Mouse (Mus musculus): ENCODE data around the gene Myo1g. TPM values are rescaled to one million over a fixed set of nuclear protein-coding genes. Genes with fewer than 3 reads are reported as not detected.
"Not testable (repeated sequence)": the region's sequence is repeated elsewhere in the genome, so short reads cannot be mapped to it uniquely, and the experiment has no call there.

Gene Myo1g
- total RNA-seq, 2 experiments from 2014 or later = 20.8 TPM

DNA sequence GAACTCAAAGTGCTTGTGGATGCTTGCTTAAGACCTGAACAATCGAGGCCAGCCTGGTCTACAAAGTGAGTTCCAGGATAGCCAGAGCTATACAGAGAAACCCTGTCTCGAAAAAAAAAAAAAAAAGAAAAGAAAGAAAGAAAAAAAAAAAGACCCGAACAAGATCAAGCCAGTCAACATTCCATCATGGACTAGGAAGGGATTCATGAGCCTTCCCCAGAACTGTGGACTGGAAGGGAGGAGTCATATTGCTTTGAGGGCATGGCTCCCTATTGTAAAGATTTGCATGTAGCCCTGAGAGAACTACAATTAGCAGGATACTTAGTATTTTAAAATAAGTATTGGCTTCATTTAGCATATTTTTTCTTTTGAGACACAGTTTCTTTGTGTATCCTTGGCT, 23.9 kb upstream of the Myo1g start:
- ATAC-seq (replicated peaks; ENCODE audit: low FRiP score, poor library complexity, severe bottlenecking) = no peak

DNA sequence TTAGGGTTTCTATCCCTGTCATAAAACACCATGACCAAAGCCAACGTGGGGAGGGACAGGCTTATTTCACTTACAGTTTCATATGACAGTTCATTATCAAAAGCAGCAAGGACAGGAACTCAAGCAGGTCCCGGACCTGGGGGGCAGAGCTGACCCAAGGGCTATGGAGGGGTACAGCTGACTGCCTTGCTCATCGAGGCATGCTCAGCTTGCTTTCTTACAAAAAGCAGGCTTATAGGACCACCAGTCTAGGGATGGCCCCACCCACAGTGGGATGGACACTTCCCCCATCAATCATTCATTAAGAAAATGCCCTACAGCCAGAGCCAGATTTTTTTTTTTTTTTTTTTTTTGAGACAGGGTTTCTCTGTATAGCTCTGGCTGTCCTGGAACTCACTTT, 10.0 kb upstream of the Myo1g start:
- ATAC-seq (replicated peaks; ENCODE audit: low FRiP score, poor library complexity, severe bottlenecking) = no peak

DNA sequence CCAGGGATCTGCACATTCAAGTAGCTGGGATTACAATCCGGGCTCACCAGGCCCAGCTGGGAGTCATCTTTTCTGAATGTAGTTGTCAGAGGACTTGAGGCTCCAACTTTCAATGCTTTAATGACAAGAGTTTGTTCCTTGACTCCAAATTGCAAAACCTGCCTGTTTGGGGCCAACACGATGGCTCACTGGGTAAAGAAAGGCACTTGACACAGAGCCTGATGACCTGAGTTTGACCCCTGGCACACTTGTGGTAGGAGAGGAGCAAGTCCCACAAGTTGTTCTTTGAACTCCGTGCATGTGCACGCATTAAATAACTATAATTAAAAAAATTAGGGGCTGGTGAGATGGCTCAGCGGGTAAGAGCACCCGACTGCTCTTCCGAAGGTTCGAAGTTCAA, 9.2 kb upstream of the Myo1g start:
- ATAC-seq (replicated peaks; ENCODE audit: low FRiP score, poor library complexity, severe bottlenecking) = no peak

DNA sequence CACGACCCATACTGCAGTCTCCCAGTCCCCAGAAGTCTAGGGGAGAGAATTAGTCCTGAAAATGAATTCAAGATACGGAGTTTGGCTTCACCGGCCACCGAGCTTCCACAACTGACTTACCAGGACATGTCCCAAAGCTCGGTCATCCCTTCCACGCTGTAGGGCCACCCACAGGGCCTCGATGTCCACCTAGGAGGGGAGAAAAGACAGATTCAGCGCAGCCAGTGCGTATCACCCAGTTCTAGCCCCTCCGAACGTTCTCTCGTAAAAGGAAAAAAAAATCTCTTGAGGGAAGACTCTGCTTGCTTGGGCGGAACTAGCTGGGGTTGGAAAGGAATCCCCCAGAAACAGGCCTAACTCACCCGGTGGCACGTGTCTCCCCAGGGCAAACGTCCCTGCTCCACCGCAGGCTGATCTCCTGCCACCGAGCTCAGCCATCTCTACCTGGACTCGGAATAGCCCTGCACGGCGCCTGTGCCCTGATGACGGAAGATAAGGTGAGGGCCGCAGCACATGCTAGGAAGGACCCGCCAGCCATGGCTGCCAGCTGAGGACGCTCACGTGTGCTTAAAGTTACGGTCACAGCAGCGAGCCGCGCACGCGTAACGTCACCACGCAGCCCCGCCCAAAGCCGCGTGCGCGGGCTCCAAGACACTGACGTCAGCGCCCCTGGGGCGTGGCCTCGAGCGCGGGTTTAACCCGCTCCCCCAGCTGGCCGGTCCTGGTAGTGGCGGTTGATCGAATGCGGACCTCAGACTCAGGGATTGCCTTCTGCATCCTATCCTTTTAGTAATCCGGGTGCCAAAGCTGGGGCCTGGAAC, 7.6 kb upstream of the Myo1g start:
- ATAC-seq (replicated peaks; ENCODE audit: low FRiP score, poor library complexity, severe bottlenecking) = peak; percentile 99

DNA sequence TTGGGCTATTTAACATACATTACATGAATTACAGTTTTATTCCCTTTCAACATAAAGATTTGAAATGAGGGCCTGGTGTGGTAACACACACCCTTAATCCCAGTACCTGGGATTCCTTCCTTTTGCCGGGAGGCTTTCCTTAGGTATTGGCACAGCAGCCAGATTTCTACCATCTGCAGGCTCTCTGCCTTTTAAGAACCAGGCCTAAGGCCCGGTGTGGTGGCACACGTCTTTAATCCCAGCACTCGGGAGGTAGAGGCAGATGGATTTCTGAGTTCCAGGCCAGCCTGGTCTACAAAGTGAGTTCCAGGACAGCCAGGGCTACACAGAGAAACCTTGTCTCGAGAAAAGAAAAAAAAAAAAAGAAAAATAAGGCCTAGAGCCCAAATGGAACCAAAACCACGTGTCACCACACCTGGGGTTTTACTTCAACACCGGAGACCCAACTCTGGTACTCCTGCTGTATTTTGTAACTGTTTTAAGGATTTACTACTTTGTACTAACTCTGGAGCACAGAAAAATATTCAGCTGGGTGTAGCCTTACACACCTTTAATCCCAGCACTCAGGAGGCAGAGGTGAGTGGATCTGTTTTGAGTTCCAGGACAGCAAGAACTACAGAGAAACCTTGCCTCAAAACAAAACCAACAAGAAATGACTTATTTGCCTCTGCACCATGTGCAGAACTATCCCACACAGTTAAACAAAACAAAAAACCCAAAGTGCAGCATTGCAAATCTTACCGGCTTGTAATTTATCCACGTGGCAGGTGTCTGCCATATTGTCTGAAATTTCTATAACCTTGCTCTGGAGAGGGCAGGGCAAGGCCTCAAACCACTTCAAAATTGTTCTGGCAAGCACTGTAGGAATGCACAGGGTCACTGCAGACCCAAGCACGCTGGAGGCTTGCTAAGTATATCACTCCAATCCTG, 6.8 kb upstream of the Myo1g start:
- ATAC-seq (replicated peaks; ENCODE audit: low FRiP score, poor library complexity, severe bottlenecking) = peak; percentile 8; the same call in 1 of the 2 replicates

DNA sequence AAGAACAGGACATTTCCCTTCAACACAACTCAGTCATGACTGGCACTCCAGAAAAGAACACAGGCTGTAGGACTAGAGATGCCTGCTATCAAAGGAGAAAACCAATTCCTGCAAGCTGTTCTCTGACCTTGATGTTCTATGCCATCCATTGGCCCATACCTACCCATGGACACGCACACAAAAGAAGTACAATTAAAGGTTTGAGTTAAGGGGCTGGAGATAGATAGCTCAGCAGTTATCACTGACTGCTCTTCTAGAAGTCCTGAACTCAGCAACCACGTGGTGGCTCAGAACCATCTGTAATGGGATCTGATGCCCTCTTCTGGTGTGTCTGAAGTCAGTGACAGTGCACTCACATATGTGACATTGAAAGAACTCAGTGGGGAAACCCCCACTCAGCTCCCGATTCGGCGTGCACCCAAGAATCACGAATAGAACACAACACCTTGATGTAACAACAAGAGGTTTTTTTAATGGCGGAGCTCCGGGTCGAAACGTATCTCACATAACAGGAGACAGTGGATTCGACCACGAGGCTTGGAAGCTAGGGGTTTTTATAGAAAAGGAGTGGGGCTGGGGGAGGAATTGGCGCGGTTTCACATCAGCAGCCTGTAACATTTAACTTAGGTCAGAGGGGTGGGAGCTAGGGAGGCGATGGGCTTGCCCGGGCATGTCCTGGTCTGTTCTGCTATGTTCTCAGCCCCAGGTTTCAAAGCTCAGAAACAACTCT, 5.9 kb upstream of the Myo1g start:
- ATAC-seq (replicated peaks; ENCODE audit: low FRiP score, poor library complexity, severe bottlenecking) = not testable (repeated sequence)

DNA sequence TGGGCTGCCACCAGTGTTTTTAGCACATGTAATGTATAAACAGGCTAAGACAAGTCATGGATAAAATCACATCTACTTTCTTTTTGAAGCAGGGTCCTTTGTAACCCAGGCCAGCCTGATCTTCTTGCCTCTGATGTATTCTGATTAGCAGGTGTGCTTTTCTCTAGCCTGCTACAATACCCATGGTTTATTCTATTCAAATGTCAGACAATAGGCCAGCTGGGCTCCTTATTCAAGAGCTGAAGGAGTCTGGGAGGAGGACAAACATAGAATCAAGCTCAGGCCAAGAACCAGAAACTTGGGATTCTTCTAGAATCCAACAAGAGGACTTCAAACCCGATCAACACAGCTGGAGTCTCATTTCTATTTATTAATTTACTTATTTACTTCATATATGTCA, 4.5 kb upstream of the Myo1g start:
- no peak for ATAC-seq (replicated peaks; ENCODE audit: low FRiP score, poor library complexity, severe bottlenecking)

DNA sequence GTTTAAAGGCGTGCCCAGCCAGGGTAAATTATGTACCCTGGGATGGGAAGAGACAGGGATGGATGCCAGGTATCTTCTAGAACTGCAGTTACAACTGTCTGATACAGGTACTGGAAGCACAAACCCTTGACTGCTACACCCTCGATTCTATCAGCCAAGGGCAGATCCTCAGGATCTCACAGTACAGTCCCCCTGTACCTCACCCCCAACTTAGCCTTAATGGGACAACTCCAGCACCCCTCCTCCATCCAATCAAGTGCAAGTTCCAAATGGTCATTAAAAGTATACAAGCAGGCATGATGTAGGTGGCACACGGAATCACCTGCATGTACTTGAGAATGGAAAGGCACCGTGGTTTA, 4.1 kb upstream of the Myo1g start:
- ATAC-seq (replicated peaks; ENCODE audit: low FRiP score, poor library complexity, severe bottlenecking) = no peak

DNA sequence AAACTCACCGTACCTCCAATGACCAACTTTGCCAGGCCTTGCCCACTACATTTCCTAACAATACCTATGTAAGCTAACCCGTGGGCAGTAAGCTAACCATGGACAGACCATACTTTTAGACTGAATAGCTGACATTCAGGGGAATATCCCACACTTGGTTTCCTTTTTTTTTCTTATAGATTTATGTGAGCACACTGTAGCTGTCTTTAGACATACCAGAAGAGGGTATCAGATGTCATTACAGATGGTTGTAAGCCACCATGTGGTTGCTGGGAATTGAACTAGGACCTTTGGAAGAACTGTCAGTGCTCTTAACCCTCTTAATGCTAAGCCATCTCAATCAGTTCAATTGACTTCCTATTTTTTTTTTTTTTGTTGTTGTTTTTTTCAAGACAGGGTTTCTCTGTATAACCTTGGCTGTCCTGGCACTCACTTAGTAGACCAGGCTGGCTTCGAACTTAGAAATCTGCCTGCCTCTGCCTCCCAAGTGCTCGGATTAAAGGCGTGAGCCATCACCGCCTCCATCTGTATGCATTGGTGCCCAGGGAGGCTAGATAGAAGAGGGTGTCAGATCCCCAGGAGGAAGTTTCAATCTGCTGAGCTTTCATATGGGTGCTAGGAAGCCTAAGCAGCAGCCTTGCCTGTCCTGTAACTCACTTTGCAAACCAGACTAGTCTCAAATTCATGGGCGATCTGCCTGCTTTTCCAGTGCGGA, 3.6 kb upstream of the Myo1g start:
- ATAC-seq (replicated peaks; ENCODE audit: low FRiP score, poor library complexity, severe bottlenecking) = no peak

DNA sequence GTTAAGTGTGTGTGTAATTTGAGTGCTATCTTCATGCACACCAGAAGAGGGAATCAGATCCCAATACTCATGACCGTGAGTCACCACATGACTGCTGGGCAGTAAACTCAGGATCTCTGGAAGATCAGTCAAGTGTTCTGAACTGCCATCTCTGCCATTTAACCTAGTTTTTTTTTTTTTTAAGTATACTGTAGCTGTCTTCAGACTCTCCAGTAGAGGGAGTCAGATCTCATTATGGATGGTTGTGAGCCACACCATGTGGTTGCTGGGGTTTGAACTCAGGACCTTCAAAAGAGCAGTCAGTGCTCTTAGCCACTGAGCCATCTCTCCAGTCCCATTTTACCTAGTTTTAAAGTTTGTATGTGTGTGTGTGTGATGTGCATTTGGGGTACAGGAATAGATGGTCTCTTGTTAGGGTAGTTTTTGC, 2.9 kb upstream of the Myo1g start:
- ATAC-seq (replicated peaks; ENCODE audit: low FRiP score, poor library complexity, severe bottlenecking) = no peak

DNA sequence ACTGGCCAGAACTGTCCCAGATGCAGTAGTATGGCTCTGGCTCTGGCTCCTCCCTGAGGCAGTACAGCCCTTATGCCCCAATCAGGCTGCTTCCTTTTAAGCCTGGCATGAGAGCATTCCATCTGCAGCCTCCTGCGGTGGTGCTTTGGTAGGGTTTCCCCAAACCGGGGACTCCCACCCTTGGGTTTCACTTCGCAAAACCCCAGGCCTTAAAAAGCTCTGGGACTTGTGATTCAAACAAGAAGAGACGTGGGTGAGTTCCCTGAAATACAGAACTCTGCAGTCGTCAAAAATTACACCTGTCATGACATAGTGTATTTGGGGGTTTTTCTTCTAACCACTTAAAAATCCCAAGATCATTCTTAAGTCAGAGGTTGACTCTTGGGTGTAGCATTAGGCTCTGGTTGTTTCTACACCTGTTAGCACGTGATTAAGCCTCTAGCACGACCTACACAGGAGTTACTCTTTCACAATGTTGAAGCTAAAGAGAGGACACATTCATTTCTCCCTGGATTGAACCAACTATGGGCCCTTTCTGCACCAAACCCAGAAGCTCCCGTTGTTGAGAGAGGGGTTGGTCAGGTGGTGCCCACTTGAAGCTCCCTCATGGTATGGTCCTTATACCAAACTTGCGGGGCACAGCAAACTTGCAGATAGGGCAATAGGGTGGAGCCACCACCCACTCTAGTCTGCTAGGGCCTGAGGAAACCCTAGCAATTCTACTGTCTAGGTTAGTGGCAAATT, 2.2 kb upstream of the Myo1g start:
- no peak for ATAC-seq (replicated peaks; ENCODE audit: low FRiP score, poor library complexity, severe bottlenecking)

DNA sequence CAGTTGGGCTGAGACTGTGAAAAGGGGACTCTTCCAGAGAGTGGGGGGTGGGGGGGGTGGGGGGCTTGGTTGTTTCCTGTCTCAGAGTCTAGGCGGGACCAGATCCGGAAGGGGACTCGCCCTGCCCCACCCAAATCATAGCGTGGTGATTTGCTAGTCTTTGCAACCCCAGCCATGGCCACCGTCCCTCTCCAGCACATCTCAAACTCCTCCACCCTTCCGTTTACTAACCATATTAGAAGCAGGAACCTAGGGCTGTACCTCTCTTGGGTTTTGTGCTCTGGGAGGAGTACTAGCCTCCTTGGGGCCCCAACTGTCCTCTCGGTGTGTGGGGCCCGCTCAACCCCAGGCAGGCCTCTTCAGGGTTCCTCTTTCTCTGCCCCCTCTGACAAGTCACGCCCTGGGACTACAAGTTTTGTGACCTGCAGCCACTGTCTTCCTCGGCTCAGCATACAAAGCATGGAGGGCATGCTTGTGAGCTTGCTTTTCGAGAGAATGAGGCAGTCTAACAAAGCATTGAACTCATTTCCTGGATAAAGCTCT, 1.2 kb downstream of the Myo1g start:
- ATAC-seq (replicated peaks; ENCODE audit: low FRiP score, poor library complexity, severe bottlenecking) = no peak

DNA sequence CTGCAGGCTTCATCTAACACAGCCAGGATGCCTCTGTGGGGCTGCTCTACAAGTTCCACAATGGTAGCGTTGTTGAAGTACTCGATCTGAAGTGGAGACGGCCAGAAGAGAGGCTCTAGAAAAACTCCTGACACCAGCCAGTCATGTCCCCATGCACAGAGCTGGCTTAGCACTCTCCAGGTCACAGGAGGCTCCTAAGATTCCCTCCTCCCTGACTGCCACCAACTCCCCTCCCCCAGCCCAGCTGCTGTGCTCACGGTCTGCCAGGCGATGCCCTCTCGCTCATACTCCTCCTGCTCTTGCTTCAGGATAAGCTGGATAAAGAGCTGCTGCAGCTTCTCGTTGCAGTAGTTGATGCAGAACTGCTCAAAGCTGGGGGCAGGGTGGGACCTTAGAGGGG, 5.9 kb downstream of the Myo1g start:
- no peak for ATAC-seq (replicated peaks; ENCODE audit: low FRiP score, poor library complexity, severe bottlenecking)

DNA sequence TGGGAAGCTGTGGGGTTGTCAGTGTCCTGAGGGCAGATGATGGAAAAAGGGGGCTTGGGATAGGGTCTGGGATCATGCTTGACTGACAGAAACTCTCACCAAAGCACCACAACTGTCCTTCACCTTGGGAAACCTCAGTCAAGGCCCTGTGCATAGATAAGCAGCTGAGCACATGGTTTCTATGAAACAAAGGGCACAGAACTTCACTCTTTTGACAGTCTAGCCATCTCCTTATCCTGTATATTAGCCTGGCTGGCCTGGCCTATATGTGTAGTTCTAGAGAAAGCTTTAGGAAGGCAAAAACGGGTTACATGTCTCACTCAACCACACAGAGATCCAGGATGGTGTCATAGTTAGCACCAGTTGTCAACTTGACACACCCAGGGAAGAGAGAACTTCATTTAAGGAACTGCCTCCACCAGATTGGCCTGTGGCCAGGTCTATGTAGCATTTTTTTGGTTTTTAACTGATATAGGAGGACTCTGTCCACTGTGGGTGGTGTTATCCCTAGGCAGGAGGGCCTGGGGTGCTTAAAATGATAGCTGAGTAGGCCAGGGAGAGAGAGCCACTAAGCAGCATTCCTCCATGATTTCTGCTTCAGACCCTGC, 12.4 kb downstream of the Myo1g start:
- no peak for ATAC-seq (replicated peaks; ENCODE audit: low FRiP score, poor library complexity, severe bottlenecking)

DNA sequence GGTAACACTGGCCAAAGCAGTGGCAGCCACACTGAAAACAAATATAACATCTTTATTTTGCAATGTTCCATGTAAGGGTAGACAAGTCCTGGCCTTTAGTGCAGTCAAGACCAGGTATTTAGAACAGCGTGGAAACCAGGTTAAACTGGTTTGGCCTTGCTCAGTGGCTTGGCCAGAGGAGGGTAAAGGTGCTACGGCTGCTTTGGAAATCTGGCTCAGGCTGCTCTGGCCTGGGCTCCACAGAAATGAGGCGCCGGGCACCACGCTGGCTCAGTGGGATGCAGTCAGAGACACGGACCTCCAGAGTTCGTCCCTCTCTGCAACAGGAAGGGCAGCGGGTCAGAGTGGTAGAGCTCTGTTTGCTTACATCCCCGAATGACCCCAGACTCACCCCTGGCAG, 14.2 kb downstream of the Myo1g start:
- no peak for ATAC-seq (replicated peaks; ENCODE audit: low FRiP score, poor library complexity, severe bottlenecking)

DNA sequence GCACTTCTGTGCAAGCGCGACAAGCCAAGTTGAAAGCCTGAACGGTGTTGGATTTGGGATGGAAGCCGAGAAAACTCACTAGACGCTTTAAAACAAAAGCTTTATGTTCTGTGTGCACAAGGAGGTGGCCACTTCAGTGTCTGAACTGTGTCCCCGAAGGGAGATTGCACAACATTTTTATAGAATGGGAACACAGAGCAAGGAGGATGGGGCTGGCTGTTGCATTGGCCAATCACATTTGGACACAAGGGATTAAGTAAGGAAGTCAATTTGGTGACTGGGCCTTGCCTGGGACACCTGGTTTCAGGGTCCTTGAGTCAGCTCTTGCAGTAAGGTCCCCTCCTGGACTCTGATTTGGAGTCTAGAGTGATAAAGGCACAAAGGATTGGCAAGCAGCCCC, 16.1 kb downstream of the Myo1g start:
- no peak for ATAC-seq (replicated peaks; ENCODE audit: low FRiP score, poor library complexity, severe bottlenecking)

DNA sequence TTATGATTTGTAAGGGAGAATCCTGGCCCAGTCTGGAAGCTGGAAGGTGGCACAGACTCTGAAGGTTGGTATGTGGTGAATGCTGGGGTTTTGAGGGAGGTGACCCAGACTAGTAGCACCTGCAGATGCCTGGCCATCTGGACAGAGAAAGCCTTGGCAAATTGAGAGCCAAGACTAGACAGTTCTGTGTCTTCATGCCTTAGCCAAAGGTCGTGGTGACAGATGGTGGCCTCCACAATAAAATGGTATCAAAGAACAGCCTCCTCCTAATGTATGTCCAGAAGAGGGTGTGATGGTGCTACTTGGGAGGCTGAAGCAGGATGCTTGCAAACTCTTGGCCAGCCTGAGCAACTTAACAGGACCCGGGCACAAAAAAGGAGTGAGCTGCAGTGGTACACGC, 16.5 kb downstream of the Myo1g start:
- no peak for ATAC-seq (replicated peaks; ENCODE audit: low FRiP score, poor library complexity, severe bottlenecking)

DNA sequence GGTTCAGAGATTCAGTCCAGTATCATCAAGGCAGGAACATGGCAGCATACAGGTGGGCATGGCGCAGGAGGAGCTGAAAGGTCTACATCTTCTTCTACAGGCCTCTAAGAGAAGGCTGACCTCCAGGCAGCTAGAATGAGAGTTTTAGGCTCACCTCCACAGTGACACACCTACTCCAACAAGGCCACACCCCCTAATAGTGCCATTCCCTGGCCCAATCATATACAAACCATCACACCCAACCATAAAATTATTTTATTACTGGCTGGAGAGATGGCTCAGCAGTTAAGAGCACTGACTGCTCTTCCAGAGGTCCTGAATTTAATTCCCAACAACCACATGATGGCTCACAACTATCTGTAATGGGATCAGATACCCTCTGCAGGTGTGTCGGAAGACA, 18.3 kb downstream of the Myo1g start:
- ATAC-seq (replicated peaks; ENCODE audit: low FRiP score, poor library complexity, severe bottlenecking) = no peak
